ENCODE assay signal across 8 mouse cellular contexts in the genomic region with DNA sequence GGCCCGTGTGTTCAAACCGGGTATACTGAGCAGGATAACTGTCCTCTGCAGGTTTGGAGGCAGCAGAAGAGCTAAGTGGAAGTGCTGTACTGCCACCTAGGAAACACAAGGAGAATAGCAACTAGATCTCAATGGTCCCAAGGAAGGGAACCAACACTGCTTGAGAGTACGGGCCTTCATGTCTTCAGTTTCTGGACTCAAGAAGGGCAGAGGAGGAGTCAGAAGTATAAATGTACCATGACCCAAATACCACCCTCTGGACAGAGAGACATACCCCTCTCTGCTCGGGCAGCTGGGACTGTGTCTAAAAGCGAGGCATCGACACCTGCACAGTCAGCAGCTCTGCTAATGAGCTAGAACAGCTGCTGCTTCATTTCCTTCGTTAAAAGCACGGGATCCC. TPM values are rescaled to one million over a fixed set of nuclear protein-coding genes. Genes with fewer than 3 reads are reported as not detected.
DNase-seq lines count a peak whose midpoint lies in the region; ATAC-seq and TF ChIP-seq lines count a peak whose summit lies in the region.
"Had no signal": no experiment of that assay in that cellular context is flagged by ENCODE, and none has a peak within 500 bp of the region (broad histone marks: within the 10 kb centered on the region; RNA-seq: fewer than 3 reads in every experiment).

No protein-coding gene starts in this region.

- 48% methylated on average over 8 of the region's 8 CpGs for WGBS in hindbrain, embryonic 16.5 days
- 70% methylated on average over 8 of the region's 8 CpGs for WGBS in hindbrain, embryonic 12.5 days
- 65% methylated on average over 8 of the region's 8 CpGs for WGBS in stomach, postnatal 0 days

- no peaks in the 10 kb centered on the region for H3K36me3 ChIP-seq in hindbrain, embryonic 16.5 days (ENCODE audit: control insufficient read depth, insufficient read depth, low read length)
- no peaks in the 10 kb centered on the region for H3K36me3 ChIP-seq in hindbrain, embryonic 12.5 days
- no peaks in the 10 kb centered on the region for H3K36me3 ChIP-seq in stomach, postnatal 0 days (ENCODE audit: control insufficient read depth, insufficient read depth, low read length)
- H3K36me3 ChIP-seq: liver, embryonic 13.5 days had no signal

- no peak overlapping the region for H3K27ac ChIP-seq in hindbrain, embryonic 16.5 days (ENCODE audit: low read depth, low read length)
- H3K27ac ChIP-seq in hindbrain, embryonic 12.5 days: no peak overlapping the region
- no peak overlapping the region for H3K27ac ChIP-seq in stomach, postnatal 0 days (replicated peaks)
- H3K27ac ChIP-seq: liver, embryonic 13.5 days had no signal

- TF ChIP-seq CTCF in stomach, postnatal 0 days (IDR thresholded peaks at IDR 0.05; ENCODE audit: low read depth): peak; percentile 77

- H3K4me3 ChIP-seq in hindbrain, embryonic 16.5 days (ENCODE audit: low read length): no peak overlapping the region
- H3K4me3 ChIP-seq in hindbrain, embryonic 12.5 days: no peak overlapping the region
- no peak overlapping the region for H3K4me3 ChIP-seq in stomach, postnatal 0 days (ENCODE audit: low read depth, low read length)
- H3K4me3 ChIP-seq: liver, embryonic 13.5 days had no signal

- H3K4me1 ChIP-seq in hindbrain, embryonic 16.5 days (ENCODE audit: control insufficient read depth, insufficient read depth, low read depth, low read length): peaks cover 6% of the 10 kb centered on the region
- H3K4me1 ChIP-seq in hindbrain, embryonic 12.5 days: peaks cover 8% of the 10 kb centered on the region
- H3K4me1 ChIP-seq in stomach, postnatal 0 days (replicated peaks; ENCODE audit: control insufficient read depth, insufficient read depth): no peaks in the 10 kb centered on the region
- H3K4me1 ChIP-seq: liver, embryonic 13.5 days had no signal

- no peaks in the 10 kb centered on the region for H3K27me3 ChIP-seq in hindbrain, embryonic 16.5 days (replicated peaks; ENCODE audit: control insufficient read depth, insufficient read depth, low read length)
- no peaks in the 10 kb centered on the region for H3K27me3 ChIP-seq in hindbrain, embryonic 12.5 days
- H3K27me3 ChIP-seq in stomach, postnatal 0 days (ENCODE audit: control insufficient read depth, insufficient read depth, low read length): no peaks in the 10 kb centered on the region
- H3K27me3 ChIP-seq: liver, embryonic 13.5 days had no signal

- TF ChIP-seq EP300 in stomach, postnatal 0 days (optimal IDR thresholded peaks at IDR 0.05): no peak

- H3K9ac ChIP-seq in hindbrain, embryonic 16.5 days (ENCODE audit: low read depth, low read length): no peak overlapping the region
- no peak overlapping the region for H3K9ac ChIP-seq in hindbrain, embryonic 12.5 days
- no peak overlapping the region for H3K9ac ChIP-seq in stomach, postnatal 0 days (ENCODE audit: low read length)
- H3K9ac ChIP-seq: liver, embryonic 13.5 days had no signal

- peak; percentile 30 for DNase-seq in right cerebral cortex, adult 18-20 months
- no peak for DNase-seq in right cerebral cortex, postnatal 25 days
- DNase-seq in embryo, embryonic 11 days: peak; percentile 24
- DNase-seq in stomach, postnatal 0 days (ENCODE audit: low spot score): no peak
- DNase-seq in gastrocnemius, postnatal 10 days: no peak
- DNase-seq: liver, embryonic 13.5 days had no signal

- ATAC-seq in hindbrain, embryonic 16.5 days: peak; percentile 45; the same call in 1 of the 2 replicates
- no peak; the same call in 1 of the 2 replicates for ATAC-seq in hindbrain, embryonic 12.5 days (ENCODE audit: low FRiP score)
- no peak for ATAC-seq in stomach, postnatal 0 days (ENCODE audit: low FRiP score, low TSS enrichment)

- H3K4me2 ChIP-seq in hindbrain, embryonic 16.5 days (ENCODE audit: low read length): no peak overlapping the region
- H3K4me2 ChIP-seq in hindbrain, embryonic 12.5 days (replicated peaks): no peak overlapping the region
- H3K4me2 ChIP-seq in stomach, postnatal 0 days (replicated peaks; ENCODE audit: low read depth): no peak overlapping the region
- H3K4me2 ChIP-seq: liver, embryonic 13.5 days had no signal

- no peaks in the 10 kb centered on the region for H3K9me3 ChIP-seq in hindbrain, embryonic 16.5 days (ENCODE audit: control insufficient read depth, low read length)
- no peaks in the 10 kb centered on the region for H3K9me3 ChIP-seq in hindbrain, embryonic 12.5 days (replicated peaks)
- no peaks in the 10 kb centered on the region for H3K9me3 ChIP-seq in stomach, postnatal 0 days (ENCODE audit: control insufficient read depth, low read length)
- H3K9me3 ChIP-seq: liver, embryonic 13.5 days had no signal

RNA-seq across cellular contexts. Expression of a gene that starts 27.7 kb away (rescaled TPM):
- polyA plus RNA-seq in hindbrain, embryonic 16.5 days (2015; fragmentation: Nextera tagmentation; extraction: Ambion mirVana): 0.21 and 0.35 TPM in 2 replicates
- polyA plus RNA-seq in hindbrain, embryonic 12.5 days (2016; fragmentation: Nextera tagmentation; extraction: Ambion mirVana): 0.04 and 0.09 TPM in 2 replicates
- 2.9 and 3.4 TPM in 2 replicates for polyA plus RNA-seq in stomach, postnatal 0 days (2015; fragmentation: Nextera tagmentation; extraction: Ambion mirVana)
- 1 to 10 TPM; 1.2 to 1.4 TPM for total RNA-seq in gastrocnemius, postnatal 10 days (2021)

Comparison
In these comparisons a context has a peak if more than half of its experiments do, and no peak if none do; other contexts are left out.
1. DNase-seq: peak in right cerebral cortex, adult 18-20 months (single experiment) and embryo, embryonic 11 days (single experiment); none in right cerebral cortex, postnatal 25 days (single experiment), stomach, postnatal 0 days (single experiment) and gastrocnemius, postnatal 10 days (single experiment).